Mouse (Mus musculus): Measurements from ENCODE around the gene Pak1ip1. TPM values are rescaled to one million over a fixed set of nuclear protein-coding genes. Genes with fewer than 3 reads are reported as not detected.

Gene Pak1ip1
- polyA plus RNA-seq, 1 experiment from 2014 or later: 90.7 TPM

GRCm38 (mm10) chr13:41017832-41018231, 17.0 kb downstream of the Pak1ip1 start:
- Histone ChIP-seq H3K9ac (ENCODE audit: low read depth, low read length) (no peak overlapping the region), H3K27me3 (ENCODE audit: control insufficient read depth, insufficient read depth, low read length) (no peaks in the 10 kb centered on the region), H3K27ac (ENCODE audit: low read depth, low read length) (no peak overlapping the region), H3K4me1 (replicated peaks; ENCODE audit: control insufficient read depth, insufficient read depth, low read length) (no peaks in the 10 kb centered on the region; the same call in 1 of the 2 replicates), H3K4me2 (replicated peaks; ENCODE audit: low read depth, low read length) (no peak overlapping the region; the same call in 1 of the 2 replicates), H3K4me3 (ENCODE audit: low read depth, low read length) (no peak overlapping the region), H3K36me3 (ENCODE audit: control insufficient read depth, insufficient read depth, low read length) (no peaks in the 10 kb centered on the region), H3K9me3 (ENCODE audit: control insufficient read depth, low read length) (no peaks in the 10 kb centered on the region)
- ATAC-seq (ENCODE audit: low FRiP score) (no peak), DNase-seq (ENCODE audit: low spot score) (no peak)
- 84% methylated on average over 4 of the region's 4 CpGs for WGBS

GRCm38 (mm10) chr13:41018236-41018635, 17.4 kb downstream of the Pak1ip1 start:
- no peak for DNase-seq (ENCODE audit: low spot score)
- H3K27ac ChIP-seq (ENCODE audit: low read depth, low read length): no peak overlapping the region
- H3K36me3 ChIP-seq (ENCODE audit: control insufficient read depth, insufficient read depth, low read length): no peaks in the 10 kb centered on the region
- H3K4me1 ChIP-seq (replicated peaks; ENCODE audit: control insufficient read depth, insufficient read depth, low read length): no peaks in the 10 kb centered on the region; the same call in 1 of the 2 replicates
- no peaks in the 10 kb centered on the region for H3K9me3 ChIP-seq (ENCODE audit: control insufficient read depth, low read length)
- H3K4me3 ChIP-seq (ENCODE audit: low read depth, low read length): no peak overlapping the region
- no peak overlapping the region for H3K9ac ChIP-seq (ENCODE audit: low read depth, low read length)
- ATAC-seq (ENCODE audit: low FRiP score): no peak
- H3K4me2 ChIP-seq (replicated peaks; ENCODE audit: low read depth, low read length): no peak overlapping the region
- H3K27me3 ChIP-seq (ENCODE audit: control insufficient read depth, insufficient read depth, low read length): no peaks in the 10 kb centered on the region
- 93% methylated on average over 9 of the region's 9 CpGs for WGBS

- Histone ChIP-seq H3K4me1 (replicated peaks; ENCODE audit: control insufficient read depth, insufficient read depth, low read length) (no peaks in the 10 kb centered on the region; the same call in 1 of the 2 replicates), H3K27ac (ENCODE audit: low read depth, low read length) (no peak overlapping the region), H3K27me3 (ENCODE audit: control insufficient read depth, insufficient read depth, low read length) (no peaks in the 10 kb centered on the region), H3K4me2 (replicated peaks; ENCODE audit: low read depth, low read length) (no peak overlapping the region), H3K9ac (ENCODE audit: low read depth, low read length) (no peak overlapping the region), H3K36me3 (ENCODE audit: control insufficient read depth, insufficient read depth, low read length) (no peaks in the 10 kb centered on the region), H3K4me3 (ENCODE audit: low read depth, low read length) (no peak overlapping the region), H3K9me3 (ENCODE audit: control insufficient read depth, low read length) (no peaks in the 10 kb centered on the region)
- ATAC-seq (ENCODE audit: low FRiP score): no peak
- 96% methylated on average over 13 of the region's 13 CpGs for WGBS
- no peak for DNase-seq (ENCODE audit: low spot score)
These were observed 18.2 kb downstream of the Pak1ip1 start for GRCm38 (mm10) chr13:41018756-41019591.

- no peaks in the 10 kb centered on the region for H3K36me3 ChIP-seq (ENCODE audit: control insufficient read depth, insufficient read depth, low read length)
- no peak overlapping the region for H3K27ac ChIP-seq (ENCODE audit: low read depth, low read length)
- no peak overlapping the region for H3K4me2 ChIP-seq (replicated peaks; ENCODE audit: low read depth, low read length)
- H3K27me3 ChIP-seq (ENCODE audit: control insufficient read depth, insufficient read depth, low read length): no peaks in the 10 kb centered on the region
- ATAC-seq (ENCODE audit: low FRiP score) (no peak), DNase-seq (ENCODE audit: low spot score) (no peak)
- H3K9ac ChIP-seq (ENCODE audit: low read depth, low read length): no peak overlapping the region
- no peaks in the 10 kb centered on the region for H3K9me3 ChIP-seq (ENCODE audit: control insufficient read depth, low read length)
- no peaks in the 10 kb centered on the region; the same call in 1 of the 2 replicates for H3K4me1 ChIP-seq (replicated peaks; ENCODE audit: control insufficient read depth, insufficient read depth, low read length)
- WGBS: 75% methylated on average over 7 of the region's 7 CpGs
- no peak overlapping the region for H3K4me3 ChIP-seq (ENCODE audit: low read depth, low read length)
These were observed 19.7 kb downstream of the Pak1ip1 start for GRCm38 (mm10) chr13:41020494-41020893.

- no peak overlapping the region for H3K4me2 ChIP-seq (replicated peaks; ENCODE audit: low read depth, low read length)
- H3K9ac ChIP-seq (ENCODE audit: low read depth, low read length): no peak overlapping the region
- H3K36me3 ChIP-seq (ENCODE audit: control insufficient read depth, insufficient read depth, low read length): no peaks in the 10 kb centered on the region
- DNase-seq (ENCODE audit: low spot score): no peak
- H3K27me3 ChIP-seq (ENCODE audit: control insufficient read depth, insufficient read depth, low read length): no peaks in the 10 kb centered on the region
- 92% methylated on average over 6 of the region's 6 CpGs for WGBS
- no peak overlapping the region for H3K4me3 ChIP-seq (ENCODE audit: low read depth, low read length)
- H3K4me1 ChIP-seq (replicated peaks; ENCODE audit: control insufficient read depth, insufficient read depth, low read length): no peaks in the 10 kb centered on the region; the same call in 1 of the 2 replicates
- no peak overlapping the region for H3K27ac ChIP-seq (ENCODE audit: low read depth, low read length)
- H3K9me3 ChIP-seq (ENCODE audit: control insufficient read depth, low read length): no peaks in the 10 kb centered on the region
- ATAC-seq (ENCODE audit: low FRiP score): no peak
These were observed 20.8 kb downstream of the Pak1ip1 start for GRCm38 (mm10) chr13:41021607-41022006.

DNA sequence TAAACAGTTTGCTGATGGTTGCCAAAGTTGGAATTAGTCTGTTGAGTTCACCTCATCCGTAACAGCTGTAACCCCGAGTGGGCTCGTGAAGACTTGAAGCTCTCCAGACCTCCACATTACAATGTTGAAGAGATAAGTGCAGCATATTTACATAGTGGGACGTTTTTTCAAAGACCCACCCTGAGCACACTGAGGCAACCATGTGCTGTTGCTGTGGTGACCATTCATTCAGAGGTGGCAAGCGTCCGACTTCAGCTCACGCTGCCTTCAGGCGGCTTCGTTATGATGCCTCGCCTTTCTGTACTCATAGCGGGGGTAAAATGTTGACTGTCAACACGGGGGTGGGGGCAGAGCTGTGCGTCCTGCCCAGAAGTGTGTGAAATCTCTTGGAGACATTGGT, 21.3 kb downstream of the Pak1ip1 start:
- Histone ChIP-seq H3K4me1 (replicated peaks; ENCODE audit: control insufficient read depth, insufficient read depth, low read length) (no peaks in the 10 kb centered on the region; the same call in 1 of the 2 replicates), H3K9ac (ENCODE audit: low read depth, low read length) (no peak overlapping the region), H3K9me3 (ENCODE audit: control insufficient read depth, low read length) (no peaks in the 10 kb centered on the region), H3K27ac (ENCODE audit: low read depth, low read length) (no peak overlapping the region), H3K4me2 (replicated peaks; ENCODE audit: low read depth, low read length) (no peak overlapping the region), H3K36me3 (ENCODE audit: control insufficient read depth, insufficient read depth, low read length) (no peaks in the 10 kb centered on the region), H3K27me3 (ENCODE audit: control insufficient read depth, insufficient read depth, low read length) (no peaks in the 10 kb centered on the region), H3K4me3 (ENCODE audit: low read depth, low read length) (no peak overlapping the region)
- 89% methylated on average over 13 of the region's 13 CpGs for WGBS
- DNase-seq (ENCODE audit: low spot score) (no peak), ATAC-seq (ENCODE audit: low FRiP score) (no peak)

- WGBS: 81% methylated on average over 5 of the region's 5 CpGs
- H3K27ac ChIP-seq (ENCODE audit: low read depth, low read length): no peak overlapping the region
- no peaks in the 10 kb centered on the region for H3K36me3 ChIP-seq (ENCODE audit: control insufficient read depth, insufficient read depth, low read length)
- H3K27me3 ChIP-seq (ENCODE audit: control insufficient read depth, insufficient read depth, low read length): no peaks in the 10 kb centered on the region
- H3K4me2 ChIP-seq (replicated peaks; ENCODE audit: low read depth, low read length): no peak overlapping the region
- H3K4me1 ChIP-seq (replicated peaks; ENCODE audit: control insufficient read depth, insufficient read depth, low read length): no peaks in the 10 kb centered on the region
- no peak for DNase-seq (ENCODE audit: low spot score)
- H3K4me3 ChIP-seq (ENCODE audit: low read depth, low read length): no peak overlapping the region
- H3K9me3 ChIP-seq (ENCODE audit: control insufficient read depth, low read length): no peaks in the 10 kb centered on the region
- H3K9ac ChIP-seq (ENCODE audit: low read depth, low read length): no peak overlapping the region
- ATAC-seq (ENCODE audit: low FRiP score): no peak
These were observed 29.3 kb downstream of the Pak1ip1 start for GRCm38 (mm10) chr13:41030098-41030497.

GRCm38 (mm10) chr13:41042511-41042910, 41.7 kb downstream of the Pak1ip1 start:
- Histone ChIP-seq H3K27me3 (ENCODE audit: control insufficient read depth, insufficient read depth, low read length) (no peaks in the 10 kb centered on the region), H3K36me3 (ENCODE audit: control insufficient read depth, insufficient read depth, low read length) (no peaks in the 10 kb centered on the region), H3K4me2 (replicated peaks; ENCODE audit: low read depth, low read length) (no peak overlapping the region), H3K9me3 (ENCODE audit: control insufficient read depth, low read length) (no peaks in the 10 kb centered on the region), H3K27ac (ENCODE audit: low read depth, low read length) (no peak overlapping the region), H3K9ac (ENCODE audit: low read depth, low read length) (no peak overlapping the region), H3K4me1 (replicated peaks; ENCODE audit: control insufficient read depth, insufficient read depth, low read length) (no peaks in the 10 kb centered on the region), H3K4me3 (ENCODE audit: low read depth, low read length) (no peak overlapping the region)
- DNase-seq (ENCODE audit: low spot score): no peak
- ATAC-seq (ENCODE audit: low FRiP score): no peak
- 94% methylated on average over 4 of the region's 4 CpGs for WGBS

DNA sequence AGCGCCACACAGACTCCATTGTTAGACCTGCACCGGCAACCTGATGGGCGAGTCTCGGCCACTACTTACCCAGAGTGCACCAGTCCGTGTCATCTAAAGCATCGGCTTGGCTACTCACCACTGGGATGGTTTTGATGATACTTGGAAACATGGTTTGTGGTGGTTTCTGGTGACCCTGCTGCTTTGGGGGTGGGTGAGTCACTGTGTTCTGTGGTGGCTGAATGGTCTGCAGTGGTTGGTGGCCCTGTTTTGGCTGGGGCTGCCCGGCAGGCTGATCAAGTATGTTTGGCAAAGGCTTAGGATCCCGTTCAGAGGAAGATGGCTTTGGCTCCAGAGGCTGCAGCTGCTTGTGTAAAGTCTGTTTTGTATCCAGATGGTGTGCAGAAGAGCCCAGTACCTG, 45.1 kb downstream of the Pak1ip1 start:
- no peaks in the 10 kb centered on the region for H3K4me1 ChIP-seq (replicated peaks; ENCODE audit: control insufficient read depth, insufficient read depth, low read length)

More for the DNA sequence above, 45.1 kb downstream of the Pak1ip1 start:
- no peak for DNase-seq (ENCODE audit: low spot score)
- 85% methylated on average over 8 of the region's 8 CpGs for WGBS
- Histone ChIP-seq H3K4me3 (ENCODE audit: low read depth, low read length) (no peak overlapping the region), H3K27me3 (ENCODE audit: control insufficient read depth, insufficient read depth, low read length) (no peaks in the 10 kb centered on the region), H3K9ac (ENCODE audit: low read depth, low read length) (no peak overlapping the region), H3K36me3 (ENCODE audit: control insufficient read depth, insufficient read depth, low read length) (no peaks in the 10 kb centered on the region), H3K27ac (ENCODE audit: low read depth, low read length) (no peak overlapping the region), H3K4me2 (replicated peaks; ENCODE audit: low read depth, low read length) (no peak overlapping the region), H3K9me3 (ENCODE audit: control insufficient read depth, low read length) (no peaks in the 10 kb centered on the region)
- no peak for ATAC-seq (ENCODE audit: low FRiP score)
